Mouse (Mus musculus) spleen, adult 12 weeks (tissue): ENCODE data around the gene Usp39.

Experiments used
- DNase-seq: peaks from one replicate; pipeline ENCODE4 v3.0.0; 2022; ENCODE audit warnings: low spot score

The Usp39 gene

DNA sequence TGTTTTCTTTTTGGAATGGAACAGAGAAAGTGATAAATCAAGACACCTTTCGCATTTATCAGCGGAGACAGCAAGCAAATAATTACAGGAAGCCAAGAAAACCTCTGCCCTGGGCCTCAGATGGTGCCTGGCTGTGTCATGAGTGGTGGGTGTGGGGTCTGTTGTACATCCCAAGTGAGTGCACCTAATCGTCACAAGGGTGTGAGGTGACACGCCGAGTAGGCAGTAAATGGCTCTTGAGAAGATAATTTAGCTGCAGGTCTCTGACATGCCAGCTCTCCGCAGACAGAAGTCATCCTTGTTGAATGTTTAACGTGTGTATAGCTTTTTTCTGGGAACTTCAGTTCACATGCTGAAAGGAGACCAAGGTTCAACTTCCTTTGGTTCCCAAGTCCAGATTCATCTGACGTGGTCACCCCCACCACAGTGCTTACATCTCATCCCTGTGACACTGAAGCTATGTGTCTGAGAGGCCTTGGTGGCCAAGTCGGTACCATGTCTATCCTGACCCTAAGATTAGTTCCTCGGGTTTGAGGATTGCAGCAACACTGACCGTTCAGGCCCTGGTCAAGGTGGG is 42.5 kb downstream of the Usp39 start:
- DNase-seq = no peak

DNA sequence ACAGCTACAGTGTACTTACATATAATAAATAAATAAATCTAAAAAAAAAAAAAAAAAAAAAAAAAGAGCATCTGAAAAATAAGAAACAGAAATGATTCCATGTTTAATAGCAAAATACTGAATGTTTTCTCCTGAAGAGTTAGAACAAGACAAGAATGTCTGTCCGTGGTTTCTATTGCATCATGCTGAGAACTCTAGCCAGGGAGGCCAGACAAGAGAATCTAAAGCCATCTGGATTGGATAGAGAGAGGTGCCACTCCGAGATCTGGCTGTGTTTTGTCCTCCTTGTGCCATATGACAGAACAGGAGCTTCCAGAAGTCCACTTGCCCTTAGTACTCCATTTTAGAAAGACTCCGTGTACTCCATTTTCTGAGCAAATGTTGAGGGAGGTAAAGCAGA is 47.2 kb downstream of the Usp39 start:
- DNase-seq = no peak

DNA sequence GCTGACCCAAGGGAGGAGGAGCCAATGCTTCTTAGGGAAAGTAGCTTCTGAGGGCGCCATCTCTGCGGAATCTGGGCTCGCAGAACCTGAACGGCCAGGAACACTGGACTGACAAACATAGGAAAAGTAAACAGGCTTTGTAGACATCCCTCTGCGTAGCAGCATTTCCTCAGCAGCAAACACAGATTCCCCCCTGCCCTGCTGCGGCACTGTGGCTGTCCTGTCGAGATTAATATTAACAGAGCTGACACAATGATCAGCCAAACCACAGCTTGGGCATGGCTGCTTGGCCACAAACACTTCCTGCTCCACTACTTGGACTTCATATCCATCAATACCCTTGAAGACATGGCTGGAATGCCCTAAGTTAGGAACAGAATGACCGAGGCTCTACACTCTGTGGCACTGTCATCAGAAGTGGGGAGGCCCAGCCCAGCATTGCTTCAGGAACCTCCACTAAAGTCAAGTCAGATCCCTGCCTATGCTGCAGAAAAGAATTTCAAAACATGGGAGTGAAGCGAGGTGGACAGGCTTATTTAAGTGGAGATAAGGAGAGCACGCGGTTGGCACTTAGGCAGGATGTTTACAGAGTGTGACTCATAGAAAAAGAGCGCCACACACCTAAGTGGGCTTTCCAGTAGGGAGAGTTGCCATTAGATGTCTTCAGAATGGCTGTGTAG is 51.9 kb downstream of the Usp39 start:
- DNase-seq = no peak

DNA sequence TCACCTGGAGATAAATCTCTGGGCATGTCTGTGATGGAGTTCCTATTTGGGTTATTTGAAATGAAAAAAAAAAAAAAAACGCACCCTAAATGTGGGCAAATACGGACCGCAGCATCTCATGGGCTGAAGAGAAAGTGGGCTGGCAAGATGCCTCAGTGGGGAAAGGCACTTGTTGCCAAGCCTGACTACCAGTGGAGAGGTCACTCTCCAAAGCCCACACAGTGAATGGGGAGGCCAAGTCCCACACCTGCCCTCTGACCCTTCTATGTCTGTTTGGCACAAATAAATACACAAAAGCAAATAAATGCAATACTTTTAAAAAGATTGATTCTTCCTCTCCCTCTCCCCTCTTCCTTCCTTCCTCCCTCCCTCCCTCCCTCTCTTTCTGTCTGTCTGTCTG is 55.5 kb downstream of the Usp39 start:
- DNase-seq = no peak

DNA sequence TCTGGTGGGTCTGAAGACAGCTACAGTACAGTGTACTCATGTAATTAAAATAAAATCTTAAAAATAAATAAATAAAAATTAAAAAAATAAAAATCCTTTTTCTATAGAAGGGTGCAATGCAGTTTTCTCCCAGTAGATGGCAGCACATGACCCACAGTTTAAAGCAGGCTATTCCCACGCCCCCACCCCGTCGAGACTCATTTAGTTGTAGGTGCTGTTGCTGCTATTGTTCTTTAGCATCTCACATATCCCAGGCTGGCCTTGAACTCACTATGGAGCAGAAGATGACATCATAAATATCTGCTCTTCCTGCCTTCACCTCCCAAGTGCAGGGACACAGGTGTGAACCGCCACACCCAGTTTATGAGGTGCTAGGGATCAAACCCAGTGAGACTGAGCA is 61.1 kb downstream of the Usp39 start:
- DNase-seq = no peak

DNA sequence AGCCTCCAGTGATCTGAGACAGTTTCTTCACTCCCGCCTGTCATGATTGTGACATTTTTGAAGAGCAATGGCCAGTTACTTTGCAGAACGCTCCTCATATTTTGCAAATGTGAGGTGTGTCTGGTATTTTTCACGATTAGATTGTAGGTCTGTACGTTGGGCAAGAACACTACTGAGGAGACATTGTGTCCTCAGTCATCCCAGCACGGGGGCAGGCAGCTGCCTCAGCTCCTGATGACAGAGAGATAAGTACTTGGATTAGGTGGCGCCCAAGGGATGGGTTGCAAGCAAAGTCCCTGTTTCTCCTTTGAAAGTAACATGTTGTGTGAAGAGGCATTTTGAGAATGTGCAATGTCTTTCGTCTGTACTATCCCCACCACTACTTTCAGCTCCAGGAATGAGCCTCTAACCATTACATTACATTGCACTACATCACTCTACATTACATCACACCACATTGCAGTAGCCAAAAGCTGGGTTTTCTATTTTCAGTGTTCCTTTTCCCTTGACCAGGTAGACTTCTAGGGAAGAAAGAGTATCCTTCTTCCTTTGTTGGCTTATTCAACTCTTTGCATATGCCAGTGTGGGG is 64.5 kb downstream of the Usp39 start:
- DNase-seq = no peak

DNA sequence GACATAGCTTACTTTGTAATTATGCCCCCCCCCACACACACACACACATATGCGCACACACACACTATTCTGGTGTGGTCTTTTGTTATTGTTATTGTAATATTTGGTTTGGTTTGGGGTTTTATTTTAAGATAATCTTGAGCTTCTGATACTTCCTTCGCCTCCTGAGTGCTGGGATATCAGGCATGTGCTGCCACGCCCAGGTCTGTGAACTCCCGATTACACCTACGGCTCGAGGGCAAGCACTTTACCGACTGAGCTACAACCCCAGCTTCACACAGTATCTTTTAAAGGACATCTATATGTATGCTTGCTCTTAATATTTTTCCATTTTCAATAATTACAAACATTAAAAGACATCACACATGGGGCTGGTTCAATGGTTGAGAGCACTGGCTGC is 65.5 kb downstream of the Usp39 start:
- DNase-seq = peak; percentile 74

DNA sequence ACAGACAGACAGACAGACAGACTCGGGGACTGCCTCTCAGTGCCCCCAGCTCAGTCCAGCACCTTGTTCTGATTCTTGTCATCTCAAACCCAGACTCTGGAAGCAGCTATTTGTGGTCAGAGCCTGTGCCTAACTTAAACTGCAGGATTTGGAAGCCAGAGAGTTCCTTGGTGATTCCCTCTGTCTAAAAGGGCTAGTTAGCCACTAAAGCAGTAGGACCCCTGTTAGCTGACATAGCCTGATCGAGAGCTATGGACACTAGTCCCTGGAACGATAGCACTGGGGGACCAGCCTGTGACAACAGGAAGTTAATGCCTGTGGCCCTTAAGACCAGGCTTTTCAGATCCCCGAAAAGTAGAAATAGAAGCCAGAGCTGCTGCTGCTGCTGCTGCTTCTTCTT is 66.1 kb downstream of the Usp39 start:
- DNase-seq = no peak

DNA sequence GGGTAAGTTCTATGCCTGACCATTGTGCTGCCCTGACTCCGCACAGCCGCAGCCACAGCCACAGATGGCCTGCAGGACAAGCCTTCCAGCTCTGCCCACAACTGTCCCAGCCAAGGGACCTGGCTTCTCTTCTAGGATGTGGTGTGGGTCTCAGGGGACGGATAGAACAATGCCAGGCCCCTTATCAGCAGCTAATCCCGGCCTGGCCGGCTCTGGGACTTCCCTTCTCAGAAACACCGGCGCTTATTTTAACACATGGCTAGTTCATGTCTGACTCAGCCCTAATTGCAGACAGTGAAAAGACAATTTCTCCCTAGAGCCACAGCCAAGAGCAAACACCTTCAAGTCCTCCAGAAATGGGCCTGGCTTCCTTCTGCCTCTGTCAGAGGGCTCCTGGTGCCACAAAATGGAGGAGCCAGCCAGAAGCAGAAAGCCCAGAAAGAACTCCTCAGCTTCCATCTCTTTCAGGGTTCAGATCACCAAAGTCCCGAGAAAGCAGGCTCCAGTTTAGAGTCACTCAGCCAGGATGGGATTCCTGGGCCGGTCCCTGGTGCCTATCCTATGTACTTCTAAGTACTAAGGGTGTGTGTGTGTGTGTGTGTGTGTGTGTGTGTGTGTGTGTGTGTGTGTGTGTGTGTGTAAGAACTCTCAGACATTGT is 67.3 kb downstream of the Usp39 start:
- no peak for DNase-seq

DNA sequence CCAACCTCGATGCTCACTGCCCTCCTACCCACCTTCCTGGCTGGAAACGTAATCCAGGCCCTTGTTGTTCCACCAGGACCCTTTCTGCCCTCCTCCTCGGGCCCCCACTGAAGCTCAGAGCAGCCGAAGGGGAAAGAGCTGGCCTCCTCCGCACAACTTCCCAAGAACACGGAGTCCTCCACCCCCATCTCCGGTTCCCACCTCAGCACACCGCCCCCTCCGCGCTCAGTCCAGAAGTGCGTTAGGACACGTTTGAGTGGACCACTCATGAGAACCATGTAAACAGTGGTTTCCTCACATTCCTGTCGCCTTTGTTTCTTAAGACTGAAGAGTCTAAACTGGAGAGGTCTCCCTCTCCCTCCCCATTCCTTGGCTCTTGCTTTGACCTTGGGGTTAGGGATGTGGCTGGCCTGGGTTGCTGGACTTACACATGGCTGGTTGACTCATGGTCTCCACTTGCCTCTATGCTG is 68.0 kb downstream of the Usp39 start:
- DNase-seq = no peak

DNA sequence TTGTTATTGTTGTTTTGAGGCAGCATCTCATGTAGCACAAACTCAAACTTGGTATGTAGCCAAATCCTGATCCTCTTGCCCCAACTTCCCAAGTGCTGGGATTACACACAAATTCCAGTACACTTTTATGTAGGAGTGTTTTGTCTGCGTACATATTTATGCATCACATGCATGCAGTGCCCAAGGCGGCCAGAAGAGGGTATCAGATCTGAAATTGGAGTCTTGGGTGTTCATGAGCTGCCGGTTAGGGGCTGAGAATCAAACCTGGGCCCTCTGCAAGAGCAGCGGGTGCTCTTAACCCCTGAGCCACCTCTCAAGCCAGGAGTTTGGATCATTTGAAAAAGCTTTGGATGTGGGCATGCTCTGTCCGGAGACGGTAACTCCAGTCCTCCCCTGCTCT is 68.8 kb downstream of the Usp39 start:
- no peak for DNase-seq

DNA sequence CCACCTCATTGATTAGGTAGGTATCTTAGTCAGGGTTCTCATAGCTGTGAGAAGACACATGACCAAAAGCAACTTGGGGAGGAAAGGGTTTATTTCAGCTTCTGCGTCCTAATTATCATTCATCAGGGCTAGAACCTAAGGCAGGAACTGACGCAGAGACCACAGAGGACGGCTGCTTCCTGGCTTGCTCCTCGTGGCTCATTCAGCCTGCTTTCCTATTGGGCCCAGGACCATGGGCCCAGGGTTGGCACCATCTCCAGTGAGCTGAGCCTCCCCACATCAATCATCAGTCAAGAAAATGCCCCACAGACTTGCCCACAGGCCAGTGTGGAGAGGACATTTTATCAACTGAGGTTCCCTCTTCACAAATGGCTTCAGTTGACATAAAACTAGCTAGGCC is 69.5 kb downstream of the Usp39 start:
- DNase-seq = no peak

DNA sequence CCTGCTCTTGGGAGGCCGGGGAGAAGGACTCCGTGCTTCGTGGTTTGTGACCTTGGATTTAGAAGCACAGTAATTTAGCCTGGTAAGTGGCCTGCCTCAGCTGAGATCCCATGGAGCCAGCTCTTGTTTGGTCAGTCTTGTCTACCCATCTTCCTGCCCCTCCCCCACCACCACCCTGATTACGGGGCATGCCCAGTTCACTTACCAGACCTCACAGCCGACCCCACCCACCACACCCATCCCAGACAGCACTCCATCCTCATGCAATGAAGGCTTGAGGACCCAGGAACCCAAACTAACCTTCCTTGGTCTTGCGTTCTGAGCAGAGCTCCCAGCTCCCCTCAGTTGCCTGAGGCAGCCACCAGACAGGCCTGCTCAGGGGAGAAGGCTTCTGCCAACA is 71.8 kb downstream of the Usp39 start:
- DNase-seq = peak; percentile 35

DNA sequence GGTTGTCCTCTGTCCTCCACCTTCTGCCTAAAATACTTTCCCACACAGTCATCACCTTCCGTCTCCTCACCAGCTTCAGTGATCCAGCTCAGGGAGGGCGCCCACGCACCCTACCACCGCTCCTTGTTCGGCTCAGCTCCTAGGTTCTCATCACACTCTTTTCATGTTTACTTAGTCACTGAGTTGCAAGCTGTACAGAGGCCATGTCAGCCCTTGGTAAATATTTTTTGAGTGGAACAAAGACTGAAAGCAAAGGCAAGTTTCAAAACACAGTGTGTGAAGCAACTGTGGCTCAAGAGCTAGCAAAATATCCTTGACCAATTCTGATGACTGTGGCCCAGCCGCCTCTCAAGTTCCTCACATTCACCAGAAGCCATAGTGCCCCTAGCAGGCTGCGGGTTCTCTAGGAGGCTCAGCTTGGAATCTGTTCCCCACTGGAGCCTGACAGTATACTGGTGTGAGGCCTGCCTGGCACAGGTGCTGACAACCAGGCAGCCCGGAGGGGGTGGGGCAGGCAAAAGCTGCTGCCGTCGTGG is 72.8 kb downstream of the Usp39 start:
- no peak for DNase-seq

DNA sequence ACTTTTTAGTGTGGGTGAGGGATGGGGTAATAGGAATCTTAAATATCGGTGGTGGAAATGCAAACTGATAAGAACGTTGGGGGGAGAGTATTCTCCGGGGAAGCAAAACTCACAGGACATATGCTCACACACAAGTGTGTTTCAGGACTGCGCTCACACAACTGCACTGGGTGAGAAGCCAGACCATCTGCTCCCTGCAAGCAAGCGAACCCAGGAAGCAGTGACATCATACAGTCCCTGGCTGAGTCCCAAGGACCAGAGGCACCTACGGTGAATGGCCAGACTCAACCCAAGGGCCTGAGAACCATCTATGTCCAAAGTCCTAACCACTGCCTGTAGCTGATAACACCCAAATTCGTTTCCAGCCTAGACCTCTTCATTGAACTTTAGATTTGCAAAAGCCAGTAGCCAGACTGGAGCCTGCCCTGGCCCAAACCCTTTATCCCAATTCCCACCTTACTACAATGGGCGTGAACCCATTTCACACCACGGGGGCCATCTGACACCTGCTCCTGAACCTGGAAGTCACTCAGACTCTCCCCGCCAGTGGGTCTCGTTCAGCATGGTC is 73.9 kb downstream of the Usp39 start:
- no peak for DNase-seq

DNA sequence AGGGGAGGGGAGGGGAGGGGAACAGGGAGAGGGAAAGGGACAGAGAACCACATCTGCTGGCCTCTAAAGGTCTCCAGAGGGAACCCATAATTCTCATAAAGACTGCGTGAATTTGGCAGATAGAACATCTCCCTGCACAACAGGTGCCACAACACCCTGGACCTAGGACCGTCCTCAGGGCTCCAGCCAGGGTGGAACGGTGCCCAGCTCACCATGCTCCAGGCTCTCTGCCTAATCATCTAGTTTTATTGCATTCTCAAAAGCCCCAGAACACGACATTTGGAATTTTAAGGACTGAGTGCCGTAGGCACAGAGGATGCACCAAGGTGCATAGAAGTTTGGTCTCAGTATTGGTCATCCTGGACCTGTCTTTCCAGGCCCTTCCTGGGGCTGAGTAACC is 74.7 kb downstream of the Usp39 start:
- DNase-seq = no peak
